Mouse (Mus musculus): ENCODE measurements around the gene Nr2c1. TPM values are rescaled to one million over a fixed set of nuclear protein-coding genes. Genes with fewer than 3 reads are reported as not detected.

The Nr2c1 gene
- polyA plus RNA-seq (2012; ENCODE audit: insufficient read depth, insufficient read length, missing spikeins) = 6.9 and 7.1 TPM in 2 replicates

GRCm38 (mm10) chr10:94147756-94148531 lies at the start of gene Nr2c1:
Nr2c1 (plus strand) TSS chr10:94148023.
- H3K27ac ChIP-seq (replicated peaks; ENCODE audit: low read depth, low read length) = peak within 1 kb of the TSS; percentile 95
- peak within 1 kb of the TSS; percentile 88 for H3K4me3 ChIP-seq (ENCODE audit: insufficient read depth, low read depth, low read length)
- 0 out of 2 replicates have a peak, but pooled peaks cover 2% of the 10 kb centered on the region for H3K4me1 ChIP-seq (ENCODE audit: control insufficient read depth, insufficient read depth, insufficient read length, low read length)

- Histone ChIP-seq H3K4me3 (ENCODE audit: insufficient read depth, low read depth, low read length) (no peak overlapping the region), H3K27ac (replicated peaks; ENCODE audit: low read depth, low read length) (no peak overlapping the region), H3K4me1 (ENCODE audit: control insufficient read depth, insufficient read depth, insufficient read length, low read length) (peaks cover 4% of the 10 kb centered on the region)
Observed at GRCm38 (mm10) chr10:94098100-94098499, 49.7 kb upstream of the Nr2c1 start.

- Histone ChIP-seq H3K27ac (replicated peaks; ENCODE audit: low read depth, low read length) (no peak overlapping the region), H3K4me1 (ENCODE audit: control insufficient read depth, insufficient read depth, insufficient read length, low read length) (0 out of 2 replicates have a peak, but pooled peaks cover 2% of the 10 kb centered on the region), H3K4me3 (ENCODE audit: insufficient read depth, low read depth, low read length) (no peak overlapping the region)
Observed at GRCm38 (mm10) chr10:94105498-94105897, 42.3 kb upstream of the Nr2c1 start.

- Histone ChIP-seq H3K4me1 (ENCODE audit: control insufficient read depth, insufficient read depth, insufficient read length, low read length) (0 out of 2 replicates have a peak, but pooled peaks cover 2% of the 10 kb centered on the region), H3K4me3 (ENCODE audit: insufficient read depth, low read depth, low read length) (no peak overlapping the region), H3K27ac (replicated peaks; ENCODE audit: low read depth, low read length) (peak overlapping the region; percentile 59)
Observed at GRCm38 (mm10) chr10:94107168-94107567, 40.7 kb upstream of the Nr2c1 start.

- Histone ChIP-seq H3K27ac (replicated peaks; ENCODE audit: low read depth, low read length) (peak overlapping the region; percentile 59), H3K4me1 (ENCODE audit: control insufficient read depth, insufficient read depth, insufficient read length, low read length) (0 out of 2 replicates have a peak, but pooled peaks cover 5% of the 10 kb centered on the region), H3K4me3 (ENCODE audit: insufficient read depth, low read depth, low read length) (no peak overlapping the region)
Observed at GRCm38 (mm10) chr10:94107607-94108006, 40.2 kb upstream of the Nr2c1 start.

- no peak overlapping the region for H3K27ac ChIP-seq (replicated peaks; ENCODE audit: low read depth, low read length)
- H3K4me3 ChIP-seq (ENCODE audit: insufficient read depth, low read depth, low read length) = no peak overlapping the region
- 0 out of 2 replicates have a peak, but pooled peaks cover 5% of the 10 kb centered on the region for H3K4me1 ChIP-seq (ENCODE audit: control insufficient read depth, insufficient read depth, insufficient read length, low read length)
Observed at GRCm38 (mm10) chr10:94108791-94109190, 39.0 kb upstream of the Nr2c1 start.

GRCm38 (mm10) chr10:94110834-94111754 lies 36.7 kb upstream of the Nr2c1 start:
- Histone ChIP-seq H3K4me1 (ENCODE audit: control insufficient read depth, insufficient read depth, insufficient read length, low read length) (0 out of 2 replicates have a peak, but pooled peaks cover 5% of the 10 kb centered on the region), H3K4me3 (ENCODE audit: insufficient read depth, low read depth, low read length) (no peak overlapping the region), H3K27ac (replicated peaks; ENCODE audit: low read depth, low read length) (no peak overlapping the region)

GRCm38 (mm10) chr10:94112207-94112606 lies 35.6 kb upstream of the Nr2c1 start:
- Histone ChIP-seq H3K4me3 (ENCODE audit: insufficient read depth, low read depth, low read length) (no peak overlapping the region), H3K4me1 (ENCODE audit: control insufficient read depth, insufficient read depth, insufficient read length, low read length) (0 out of 2 replicates have a peak, but pooled peaks cover 5% of the 10 kb centered on the region), H3K27ac (replicated peaks; ENCODE audit: low read depth, low read length) (no peak overlapping the region)

- Histone ChIP-seq H3K27ac (replicated peaks; ENCODE audit: low read depth, low read length) (no peak overlapping the region), H3K4me3 (ENCODE audit: insufficient read depth, low read depth, low read length) (no peak overlapping the region), H3K4me1 (ENCODE audit: control insufficient read depth, insufficient read depth, insufficient read length, low read length) (0 out of 2 replicates have a peak, but pooled peaks cover 4% of the 10 kb centered on the region)
Observed at GRCm38 (mm10) chr10:94115893-94116599, 31.8 kb upstream of the Nr2c1 start.

GRCm38 (mm10) chr10:94116781-94117340 lies 31.0 kb upstream of the Nr2c1 start:
- no peak overlapping the region for H3K4me3 ChIP-seq (ENCODE audit: insufficient read depth, low read depth, low read length)
- H3K4me1 ChIP-seq (ENCODE audit: control insufficient read depth, insufficient read depth, insufficient read length, low read length) = 0 out of 2 replicates have a peak, but pooled peaks cover 4% of the 10 kb centered on the region
- H3K27ac ChIP-seq (replicated peaks; ENCODE audit: low read depth, low read length) = no peak overlapping the region

- Histone ChIP-seq H3K27ac (replicated peaks; ENCODE audit: low read depth, low read length) (no peak overlapping the region), H3K4me1 (ENCODE audit: control insufficient read depth, insufficient read depth, insufficient read length, low read length) (no peaks in the 10 kb centered on the region), H3K4me3 (ENCODE audit: insufficient read depth, low read depth, low read length) (no peak overlapping the region)
Observed at GRCm38 (mm10) chr10:94117916-94118315, 29.9 kb upstream of the Nr2c1 start.

- H3K4me1 ChIP-seq (ENCODE audit: control insufficient read depth, insufficient read depth, insufficient read length, low read length) = no peaks in the 10 kb centered on the region
- no peak overlapping the region for H3K27ac ChIP-seq (replicated peaks; ENCODE audit: low read depth, low read length)
- H3K4me3 ChIP-seq (ENCODE audit: insufficient read depth, low read depth, low read length) = no peak overlapping the region
Observed at GRCm38 (mm10) chr10:94118993-94119392, 28.8 kb upstream of the Nr2c1 start.

GRCm38 (mm10) chr10:94120676-94121075 lies 27.1 kb upstream of the Nr2c1 start:
- Histone ChIP-seq H3K4me1 (ENCODE audit: control insufficient read depth, insufficient read depth, insufficient read length, low read length) (no peaks in the 10 kb centered on the region), H3K4me3 (ENCODE audit: insufficient read depth, low read depth, low read length) (no peak overlapping the region), H3K27ac (replicated peaks; ENCODE audit: low read depth, low read length) (no peak overlapping the region)

GRCm38 (mm10) chr10:94122595-94122994 lies 25.2 kb upstream of the Nr2c1 start:
- H3K4me1 ChIP-seq (ENCODE audit: control insufficient read depth, insufficient read depth, insufficient read length, low read length) = no peaks in the 10 kb centered on the region
- H3K4me3 ChIP-seq (ENCODE audit: insufficient read depth, low read depth, low read length) = no peak overlapping the region
- H3K27ac ChIP-seq (replicated peaks; ENCODE audit: low read depth, low read length) = no peak overlapping the region; the same call in 1 of the 2 replicates

All from brown adipose tissue, adult 24 weeks (tissue).